ENCODE assay signal across 22 mouse cellular contexts in the genomic region with DNA sequence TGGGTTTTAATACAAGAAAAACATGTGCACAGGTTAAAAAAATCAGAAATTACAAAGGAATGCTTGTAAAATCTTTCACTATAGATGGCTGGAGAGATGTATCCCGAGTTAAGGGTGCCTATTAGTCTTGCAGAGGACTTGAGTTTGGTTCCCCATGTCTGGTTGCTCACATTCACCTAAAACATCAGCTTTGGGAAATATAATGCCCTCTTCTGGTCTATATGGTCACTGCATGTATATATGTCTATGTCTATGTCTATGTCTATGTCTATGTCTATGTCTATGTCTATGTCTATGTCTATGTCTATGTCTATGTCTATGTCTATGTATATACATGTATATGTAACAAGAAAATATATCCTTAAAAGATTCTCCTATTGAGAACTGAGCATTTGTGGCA.
DNase-seq lines count a peak whose midpoint lies in the region; ATAC-seq and TF ChIP-seq lines count a peak whose summit lies in the region.
"Had no signal": no experiment of that assay in that cellular context is flagged by ENCODE, and none has a peak within 500 bp of the region (broad histone marks: within the 10 kb centered on the region; RNA-seq: fewer than 3 reads in every experiment).

No protein-coding gene starts in this region.

- TF ChIP-seq CTCF in intestine, postnatal 0 days (IDR thresholded peaks at IDR 0.05; ENCODE audit: low read depth), result peak; percentile 42; the same call in 1 of the 2 replicates
- 0 out of 2 replicates have a peak, but pooled peaks have one; percentile 22 for TF ChIP-seq CTCF in lung, postnatal 0 days (IDR thresholded peaks at IDR 0.05)

- DNase-seq in lung, postnatal 0 days (ENCODE audit: low spot score), result no peak
- DNase-seq in lung, adult 18-20 months, result no peak
- peak; percentile 19 for DNase-seq in ZHBTc4 (ENCODE audit: low read depth, low spot score)
- DNase-seq in layer of hippocampus, adult 18-20 months (ENCODE audit: low spot score in 2 of 2), result no peak
- DNase-seq in midbrain, embryonic 14.5 days, result no peak
- DNase-seq: adrenal gland, postnatal 25 days; cerebellum, adult 9-10 months; lung, postnatal 10 days; right cerebral cortex, adult 18-20 months; right cerebral cortex, postnatal 4 days; thymus, adult 2 months had no signal

- H3K4me1 ChIP-seq in intestine, postnatal 0 days (replicated peaks; ENCODE audit: control insufficient read depth, insufficient read depth, low read length), result no peaks in the 10 kb centered on the region
- H3K4me1 ChIP-seq in intestine, embryonic 16.5 days (ENCODE audit: control insufficient read depth, insufficient read depth, low read length), result no peaks in the 10 kb centered on the region
- no peaks in the 10 kb centered on the region for H3K4me1 ChIP-seq in lung, postnatal 0 days (ENCODE audit: insufficient read depth, low read depth, low read length)
- H3K4me1 ChIP-seq in midbrain, embryonic 14.5 days (ENCODE audit: control insufficient read depth, insufficient read depth, low read length), result no peaks in the 10 kb centered on the region
- H3K4me1 ChIP-seq: embryonic facial prominence, embryonic 10.5 days; forebrain, embryonic 15.5 days; heart, embryonic 10.5 days; hindbrain, embryonic 15.5 days; intestine, embryonic 15.5 days; neural tube, embryonic 15.5 days had no signal

- WGBS in intestine, postnatal 0 days, result 53% methylated on average over 1 of the region's 1 CpGs
- WGBS in intestine, embryonic 16.5 days, result 56% methylated on average over 1 of the region's 1 CpGs
- 45% methylated on average over 1 of the region's 1 CpGs for WGBS in lung, postnatal 0 days
- WGBS in midbrain, embryonic 14.5 days, result 71% methylated on average over 1 of the region's 1 CpGs

- H3K36me3 ChIP-seq in intestine, postnatal 0 days (ENCODE audit: control insufficient read depth, insufficient read depth), result no peaks in the 10 kb centered on the region
- H3K36me3 ChIP-seq in intestine, embryonic 16.5 days (ENCODE audit: control insufficient read depth, insufficient read depth, low read length), result no peaks in the 10 kb centered on the region
- H3K36me3 ChIP-seq in lung, postnatal 0 days (ENCODE audit: insufficient read depth, low read length), result no peaks in the 10 kb centered on the region
- no peaks in the 10 kb centered on the region for H3K36me3 ChIP-seq in midbrain, embryonic 14.5 days (ENCODE audit: control insufficient read depth, insufficient read depth, low read length)
- H3K36me3 ChIP-seq: embryonic facial prominence, embryonic 10.5 days; forebrain, embryonic 15.5 days; G1E; heart, embryonic 10.5 days; hindbrain, embryonic 15.5 days; intestine, embryonic 15.5 days; neural tube, embryonic 15.5 days had no signal

- H3K27me3 ChIP-seq in intestine, postnatal 0 days (replicated peaks; ENCODE audit: control insufficient read depth, insufficient read depth, low read length), result no peaks in the 10 kb centered on the region
- H3K27me3 ChIP-seq in intestine, embryonic 16.5 days (replicated peaks; ENCODE audit: control insufficient read depth, insufficient read depth, low read length), result no peaks in the 10 kb centered on the region
- no peaks in the 10 kb centered on the region for H3K27me3 ChIP-seq in lung, postnatal 0 days (replicated peaks; ENCODE audit: insufficient read depth, low read length)
- no peaks in the 10 kb centered on the region for H3K27me3 ChIP-seq in midbrain, embryonic 14.5 days (ENCODE audit: control insufficient read depth, insufficient read depth, low read length)
- H3K27me3 ChIP-seq: forebrain, embryonic 15.5 days; hindbrain, embryonic 15.5 days; intestine, embryonic 15.5 days; neural tube, embryonic 15.5 days had no signal

- no peak overlapping the region for H3K9ac ChIP-seq in intestine, postnatal 0 days (ENCODE audit: low read depth, low read length)
- no peak overlapping the region for H3K9ac ChIP-seq in intestine, embryonic 16.5 days (ENCODE audit: low read depth, low read length)
- no peak overlapping the region for H3K9ac ChIP-seq in lung, postnatal 0 days (replicated peaks; ENCODE audit: low read depth)
- H3K9ac ChIP-seq in midbrain, embryonic 14.5 days (replicated peaks; ENCODE audit: low read length), result no peak overlapping the region
- H3K9ac ChIP-seq: forebrain, embryonic 15.5 days; hindbrain, embryonic 15.5 days; intestine, embryonic 15.5 days; liver, embryonic 14.5 days; neural tube, embryonic 15.5 days had no signal

- no peak for TF ChIP-seq EP300 in lung, postnatal 0 days (IDR thresholded peaks at IDR 0.05)

- no peak overlapping the region for H3K4me2 ChIP-seq in intestine, postnatal 0 days (replicated peaks; ENCODE audit: low read depth)
- no peak overlapping the region for H3K4me2 ChIP-seq in intestine, embryonic 16.5 days (ENCODE audit: low read depth, low read length)
- no peak overlapping the region for H3K4me2 ChIP-seq in lung, postnatal 0 days (replicated peaks; ENCODE audit: low read depth, low read length)
- H3K4me2 ChIP-seq in midbrain, embryonic 14.5 days (ENCODE audit: low read length), result no peak overlapping the region
- H3K4me2 ChIP-seq: forebrain, embryonic 15.5 days; hindbrain, embryonic 15.5 days; intestine, embryonic 15.5 days; midbrain, embryonic 11.5 days; neural tube, embryonic 15.5 days had no signal

- no peak overlapping the region for H3K4me3 ChIP-seq in intestine, postnatal 0 days (ENCODE audit: low read depth, low read length)
- H3K4me3 ChIP-seq in intestine, embryonic 16.5 days (ENCODE audit: low read length), result no peak overlapping the region
- H3K4me3 ChIP-seq in lung, postnatal 0 days (ENCODE audit: low read depth, low read length), result no peak overlapping the region
- H3K4me3 ChIP-seq in midbrain, embryonic 14.5 days (replicated peaks; ENCODE audit: low read depth, low read length), result no peak overlapping the region
- H3K4me3 ChIP-seq: embryonic facial prominence, embryonic 10.5 days; forebrain, embryonic 15.5 days; heart, embryonic 10.5 days; hindbrain, embryonic 15.5 days; intestine, embryonic 15.5 days; neural tube, embryonic 15.5 days had no signal

- no peaks in the 10 kb centered on the region for H3K9me3 ChIP-seq in intestine, postnatal 0 days (ENCODE audit: control insufficient read depth)
- H3K9me3 ChIP-seq in intestine, embryonic 16.5 days (ENCODE audit: control insufficient read depth, low read length), result no peaks in the 10 kb centered on the region
- H3K9me3 ChIP-seq in lung, postnatal 0 days (ENCODE audit: low read length), result no peaks in the 10 kb centered on the region
- no peaks in the 10 kb centered on the region for H3K9me3 ChIP-seq in midbrain, embryonic 14.5 days (ENCODE audit: control insufficient read depth, low read length)
- H3K9me3 ChIP-seq: embryonic facial prominence, embryonic 10.5 days; forebrain, embryonic 15.5 days; heart, embryonic 10.5 days; hindbrain, embryonic 15.5 days; intestine, embryonic 15.5 days; neural tube, embryonic 15.5 days had no signal

- H3K27ac ChIP-seq in intestine, postnatal 0 days (ENCODE audit: low read depth, low read length), result no peak overlapping the region
- no peak overlapping the region for H3K27ac ChIP-seq in intestine, embryonic 16.5 days (ENCODE audit: low read length)
- H3K27ac ChIP-seq in lung, postnatal 0 days (ENCODE audit: low read length), result no peak overlapping the region
- no peak overlapping the region for H3K27ac ChIP-seq in midbrain, embryonic 14.5 days (replicated peaks; ENCODE audit: low read depth, low read length)
- H3K27ac ChIP-seq: embryonic facial prominence, embryonic 10.5 days; forebrain, embryonic 15.5 days; heart, embryonic 10.5 days; hindbrain, embryonic 15.5 days; intestine, embryonic 15.5 days; liver, embryonic 14.5 days; neural tube, embryonic 15.5 days had no signal

- no peak for ATAC-seq in intestine, postnatal 0 days
- ATAC-seq in intestine, embryonic 16.5 days, result no peak
- ATAC-seq in lung, postnatal 0 days, result no peak
- ATAC-seq in midbrain, embryonic 14.5 days (ENCODE audit: low FRiP score, low TSS enrichment), result no peak
- ATAC-seq: forebrain, embryonic 15.5 days; intestine, embryonic 15.5 days had no signal
